Mouse (Mus musculus): ENCODE data around the gene Slco3a1. TPM values are rescaled to one million over a fixed set of nuclear protein-coding genes. Genes with fewer than 3 reads are reported as not detected.

Slco3a1 gene
- total and polyA plus RNA-seq, 3 experiments: 0.11 TPM; not detected in 2

DNA sequence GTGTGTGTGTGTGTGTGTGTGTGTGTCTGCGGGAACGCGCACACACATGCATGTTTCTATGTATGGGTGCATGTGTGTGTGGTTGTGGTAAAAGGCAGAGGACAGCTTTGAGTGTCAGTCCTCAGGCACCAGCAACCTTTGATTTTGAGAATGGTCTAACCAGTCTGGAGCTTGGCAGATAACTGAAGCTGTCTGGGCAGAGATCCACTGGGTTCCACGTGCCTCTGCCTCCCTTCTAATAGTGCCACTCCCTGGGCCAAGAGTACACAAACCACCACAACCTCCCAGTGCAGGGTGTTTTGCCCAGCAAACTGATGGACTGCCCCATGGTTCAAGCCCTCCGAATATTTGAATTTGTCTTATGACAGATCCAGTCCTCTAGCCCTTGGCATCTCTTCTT, 55.1 kb downstream of the Slco3a1 start:
- no peak for ATAC-seq (ENCODE audit: extremely low read depth, insufficient number of reproducible peaks, low FRiP score, poor library complexity, severe bottlenecking)
- H3K4me1 ChIP-seq (ENCODE audit: insufficient read depth, low read depth, low read length): no peaks in the 10 kb centered on the region
- H3K4me3 ChIP-seq (ENCODE audit: low read depth, low read length): no peak overlapping the region
- no peak for DNase-seq (ENCODE audit: low spot score)
- H3K36me3 ChIP-seq (replicated peaks): no peaks in the 10 kb centered on the region
- H3K27me3 ChIP-seq (ENCODE audit: insufficient read depth, low read length): no peaks in the 10 kb centered on the region
- H3K9me3 ChIP-seq (replicated peaks): peaks cover 48% of the 10 kb centered on the region
- TF ChIP-seq TAL1 (conservative IDR thresholded peaks at IDR 0.05; ENCODE audit: low read depth, low read length) (no peak), CTCF (IDR thresholded peaks at IDR 0.05; ENCODE audit: low read depth, low read length) (no peak), GATA1 (IDR thresholded peaks at IDR 0.05; ENCODE audit: borderline replicate concordance, low read length) (no peak), GATA2 (IDR thresholded peaks at IDR 0.05; ENCODE audit: borderline replicate concordance, low read depth, low read length) (no peak), POLR2AphosphoS5 (IDR thresholded peaks at IDR 0.05; ENCODE audit: insufficient replicate concordance, low read depth, low read length) (no peak)

DNA sequence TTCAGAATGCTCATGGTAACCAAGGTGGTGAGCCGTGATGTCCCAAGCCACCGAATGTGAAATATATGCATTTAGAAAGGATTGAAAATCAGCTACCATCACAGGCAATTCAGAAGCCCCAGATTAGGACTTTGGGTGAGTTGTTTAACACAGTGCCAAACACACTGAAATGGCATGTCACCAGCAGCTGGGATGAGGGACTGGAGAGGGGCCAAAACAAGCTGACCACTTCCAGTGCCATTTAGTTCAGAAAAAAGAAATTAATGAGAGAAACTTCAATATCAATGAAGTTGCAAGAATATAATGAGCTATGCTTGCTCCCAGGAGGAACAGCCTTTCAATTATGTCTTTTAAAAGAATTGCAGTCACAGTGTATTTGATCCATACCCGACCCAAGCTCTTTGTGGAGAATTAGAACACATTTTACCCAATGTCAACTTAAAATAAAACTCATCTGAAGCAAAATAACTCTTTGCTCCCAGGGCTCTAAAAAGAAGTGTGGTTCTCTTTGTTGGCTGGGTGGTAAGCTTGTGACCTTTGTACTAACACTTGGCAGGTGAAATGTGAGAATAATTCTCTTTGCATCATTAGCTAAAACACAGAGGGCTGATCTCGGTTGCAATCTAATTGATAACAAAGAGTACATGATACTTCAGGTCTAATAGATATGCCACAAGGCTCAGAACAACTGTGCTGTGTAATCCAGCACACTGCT, 56.2 kb downstream of the Slco3a1 start:
- Histone ChIP-seq H3K9me3 (replicated peaks) (peaks cover 43% of the 10 kb centered on the region), H3K36me3 (replicated peaks) (no peaks in the 10 kb centered on the region), H3K4me3 (ENCODE audit: low read depth, low read length) (no peak overlapping the region), H3K27me3 (ENCODE audit: insufficient read depth, low read length) (no peaks in the 10 kb centered on the region), H3K4me1 (ENCODE audit: insufficient read depth, low read depth, low read length) (no peaks in the 10 kb centered on the region)
- DNase-seq (ENCODE audit: low spot score) (no peak), ATAC-seq (ENCODE audit: extremely low read depth, insufficient number of reproducible peaks, low FRiP score, poor library complexity, severe bottlenecking) (no peak)
- TF ChIP-seq CTCF (IDR thresholded peaks at IDR 0.05; ENCODE audit: low read depth, low read length) (no peak), TAL1 (conservative IDR thresholded peaks at IDR 0.05; ENCODE audit: low read depth, low read length) (no peak), POLR2AphosphoS5 (IDR thresholded peaks at IDR 0.05; ENCODE audit: insufficient replicate concordance, low read depth, low read length) (no peak), GATA1 (IDR thresholded peaks at IDR 0.05; ENCODE audit: borderline replicate concordance, low read length) (no peak), GATA2 (IDR thresholded peaks at IDR 0.05; ENCODE audit: borderline replicate concordance, low read depth, low read length) (no peak)

DNA sequence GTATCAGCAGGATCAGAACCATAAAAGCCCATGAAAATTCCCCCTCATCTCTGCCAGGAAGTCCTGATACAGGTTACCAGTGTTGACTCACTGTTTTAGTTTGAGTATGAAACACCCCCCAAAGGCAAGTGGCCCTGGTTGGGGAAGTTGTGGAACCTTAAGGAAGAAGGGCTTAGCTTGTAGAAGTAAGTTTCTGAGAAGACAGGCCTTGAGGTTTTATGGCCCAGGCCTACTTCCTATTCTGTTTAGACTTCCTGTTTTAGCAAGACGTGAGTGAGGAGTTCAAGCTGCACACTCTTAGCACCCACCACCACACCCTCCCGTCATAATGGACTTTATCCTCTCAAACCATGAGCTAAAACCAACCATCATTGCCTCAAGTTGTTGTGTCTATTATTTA, 57.4 kb downstream of the Slco3a1 start:
- Histone ChIP-seq H3K27me3 (ENCODE audit: insufficient read depth, low read length) (no peaks in the 10 kb centered on the region), H3K9me3 (replicated peaks) (peaks cover 41% of the 10 kb centered on the region), H3K4me1 (ENCODE audit: insufficient read depth, low read depth, low read length) (no peaks in the 10 kb centered on the region), H3K4me3 (ENCODE audit: low read depth, low read length) (no peak overlapping the region), H3K36me3 (replicated peaks) (no peaks in the 10 kb centered on the region)
- no peak for TF ChIP-seq GATA2 (IDR thresholded peaks at IDR 0.05; ENCODE audit: borderline replicate concordance, low read depth, low read length)
- TF ChIP-seq POLR2AphosphoS5 (IDR thresholded peaks at IDR 0.05; ENCODE audit: insufficient replicate concordance, low read depth, low read length): no peak
- DNase-seq (ENCODE audit: low spot score): no peak
- ATAC-seq (ENCODE audit: extremely low read depth, insufficient number of reproducible peaks, low FRiP score, poor library complexity, severe bottlenecking): no peak

DNA sequence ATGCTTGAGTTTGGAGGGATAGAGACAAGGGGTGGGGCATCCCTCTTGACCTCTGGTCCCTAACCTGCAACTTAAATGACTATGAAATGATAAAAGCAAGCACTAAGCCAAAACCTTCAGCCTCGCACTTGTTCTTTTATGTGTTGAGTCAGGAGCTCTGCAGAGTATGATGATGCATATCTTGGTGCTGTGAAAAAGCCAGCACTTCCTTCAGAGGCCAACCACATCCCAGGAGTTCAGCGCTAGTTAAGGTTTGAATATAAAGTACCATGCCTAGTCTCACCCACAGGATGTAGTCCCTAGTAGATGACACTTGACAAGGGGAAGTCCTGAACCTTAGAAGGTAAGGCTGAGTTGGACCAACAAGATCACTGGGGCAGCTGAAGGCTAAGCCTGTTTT, 59.1 kb downstream of the Slco3a1 start:
- H3K4me3 ChIP-seq (ENCODE audit: low read depth, low read length): no peak overlapping the region
- ATAC-seq (ENCODE audit: extremely low read depth, insufficient number of reproducible peaks, low FRiP score, poor library complexity, severe bottlenecking): no peak
- H3K9me3 ChIP-seq (replicated peaks): peaks cover 44% of the 10 kb centered on the region
- no peak for TF ChIP-seq POLR2AphosphoS5 (IDR thresholded peaks at IDR 0.05; ENCODE audit: insufficient replicate concordance, low read depth, low read length)
- no peak for DNase-seq (ENCODE audit: low spot score)
- no peaks in the 10 kb centered on the region for H3K4me1 ChIP-seq (ENCODE audit: insufficient read depth, low read depth, low read length)
- no peaks in the 10 kb centered on the region for H3K36me3 ChIP-seq (replicated peaks)
- no peaks in the 10 kb centered on the region for H3K27me3 ChIP-seq (ENCODE audit: insufficient read depth, low read length)

DNA sequence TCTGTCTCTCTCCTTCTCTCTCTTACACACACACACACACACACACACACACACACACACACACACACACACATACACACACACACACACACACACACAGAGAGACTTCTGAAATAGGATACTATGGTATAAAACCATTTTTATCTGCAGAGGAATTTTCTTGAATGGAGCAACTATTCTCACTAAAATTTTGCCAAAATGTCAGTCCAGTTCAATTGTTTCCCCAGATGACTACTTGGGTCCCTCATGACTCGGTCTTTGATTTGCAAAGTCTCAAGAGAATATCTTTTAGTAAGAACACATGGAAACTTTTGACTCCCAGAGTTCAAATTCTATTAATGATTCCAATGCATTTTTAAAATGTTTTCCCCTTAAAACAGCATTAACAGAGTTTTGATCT, 60.8 kb downstream of the Slco3a1 start:
- no peak for DNase-seq (ENCODE audit: low spot score)

DNA sequence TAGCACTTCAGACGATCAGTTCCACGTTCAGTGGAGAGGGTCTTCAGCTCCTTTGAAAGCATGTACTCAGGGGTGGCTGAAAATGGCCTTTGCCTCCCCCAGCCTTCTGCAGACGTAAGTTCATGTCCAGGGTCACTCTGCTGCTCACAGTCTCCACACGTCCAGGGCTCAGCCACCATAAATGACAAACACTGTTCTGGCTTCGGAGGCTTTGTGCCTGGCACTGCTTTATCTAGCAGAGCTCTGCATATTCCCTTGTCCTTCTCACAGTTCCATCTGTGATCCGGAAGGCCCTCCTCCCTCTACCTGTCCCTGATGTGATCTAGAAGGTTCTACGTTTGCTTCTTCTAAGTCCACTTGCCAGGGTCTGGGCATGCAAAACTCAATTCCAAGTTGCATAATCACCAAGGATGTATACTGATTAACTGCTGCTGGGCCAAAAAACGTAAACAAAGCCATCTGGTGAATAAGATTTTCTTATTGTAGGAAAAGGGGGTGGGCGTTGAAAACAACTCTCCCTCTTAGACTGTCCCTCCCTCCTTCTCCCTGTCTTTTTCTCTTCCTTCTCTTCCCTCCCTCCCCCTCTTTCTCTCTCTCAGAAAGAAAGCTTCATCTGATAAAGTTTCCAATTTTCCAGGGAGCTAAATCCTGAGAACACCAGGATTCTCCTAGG, 62.8 kb downstream of the Slco3a1 start:
- no peak for TF ChIP-seq CTCF (IDR thresholded peaks at IDR 0.05; ENCODE audit: low read depth, low read length)
- no peak for TF ChIP-seq GATA2 (IDR thresholded peaks at IDR 0.05; ENCODE audit: borderline replicate concordance, low read depth, low read length)
- TF ChIP-seq TAL1 (conservative IDR thresholded peaks at IDR 0.05; ENCODE audit: low read depth, low read length): no peak
- TF ChIP-seq POLR2AphosphoS5 (IDR thresholded peaks at IDR 0.05; ENCODE audit: insufficient replicate concordance, low read depth, low read length): no peak
- no peak for TF ChIP-seq GATA1 (IDR thresholded peaks at IDR 0.05; ENCODE audit: borderline replicate concordance, low read length)
- Histone ChIP-seq H3K27me3 (ENCODE audit: insufficient read depth, low read length) (no peaks in the 10 kb centered on the region), H3K9me3 (replicated peaks) (peaks cover 41% of the 10 kb centered on the region), H3K36me3 (replicated peaks) (no peaks in the 10 kb centered on the region), H3K4me3 (ENCODE audit: low read depth, low read length) (no peak overlapping the region), H3K4me1 (ENCODE audit: insufficient read depth, low read depth, low read length) (no peaks in the 10 kb centered on the region)
- no peak for ATAC-seq (ENCODE audit: extremely low read depth, insufficient number of reproducible peaks, low FRiP score, poor library complexity, severe bottlenecking)
- DNase-seq (ENCODE audit: low spot score): no peak

More for the DNA sequence above, 60.8 kb downstream of the Slco3a1 start:
- Histone ChIP-seq H3K36me3 (replicated peaks) (no peaks in the 10 kb centered on the region), H3K9me3 (replicated peaks) (peaks cover 36% of the 10 kb centered on the region), H3K27me3 (ENCODE audit: insufficient read depth, low read length) (no peaks in the 10 kb centered on the region), H3K4me1 (ENCODE audit: insufficient read depth, low read depth, low read length) (no peaks in the 10 kb centered on the region), H3K4me3 (ENCODE audit: low read depth, low read length) (no peak overlapping the region)
- no peak for ATAC-seq (ENCODE audit: extremely low read depth, insufficient number of reproducible peaks, low FRiP score, poor library complexity, severe bottlenecking)
- TF ChIP-seq TAL1 (conservative IDR thresholded peaks at IDR 0.05; ENCODE audit: low read depth, low read length) (no peak), CTCF (IDR thresholded peaks at IDR 0.05; ENCODE audit: low read depth, low read length) (no peak)
